Mouse (Mus musculus) bone marrow, adult 2 months (tissue): ENCODE measurements around the gene Ablim1.

Source experiments
- CTCF ChIP-seq: fragments of 200-500 bp; IDR thresholded peaks from 2 replicates; pipeline ENCODE4 v1.5.1; 2011; ENCODE audit warnings: low read length, control low read depth; ENCODE audit not compliant: control insufficient read depth, insufficient read depth
- POLR2A ChIP-seq: fragments of 200-500 bp; IDR thresholded peaks from 2 replicates; pipeline ENCODE4 v1.6.1; 2011; ENCODE audit warnings: low read depth, mild to moderate bottlenecking, control low read depth, low read length, borderline replicate concordance; ENCODE audit not compliant: control insufficient read depth

GRCm38 (mm10) chr19:57202554-57202953, 112.2 kb downstream of the Ablim1 start:
- TF ChIP-seq CTCF (no peak), POLR2A (no peak)
